ENCODE assay signal across 11 mouse cellular contexts in the genomic region with DNA sequence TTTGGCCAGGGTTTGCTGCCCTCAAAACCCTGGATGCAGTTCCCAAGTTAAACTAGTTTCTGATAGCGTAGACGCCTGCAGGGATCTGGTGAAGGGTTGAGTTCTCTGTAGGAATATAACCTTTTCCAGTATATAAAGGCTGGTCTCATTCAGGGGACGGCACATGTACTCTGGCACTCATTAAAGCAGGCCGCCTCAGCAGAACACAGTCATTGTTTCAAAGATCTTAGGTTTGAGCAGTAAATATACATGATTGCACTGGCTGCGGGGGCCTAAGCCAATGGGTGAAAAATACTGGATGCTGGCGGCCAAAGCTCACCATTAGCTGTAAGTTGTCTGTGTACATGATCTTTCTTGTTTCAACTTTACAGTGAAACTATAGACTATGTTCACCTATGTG.
DNase-seq lines count a peak whose midpoint lies in the region; ATAC-seq and TF ChIP-seq lines count a peak whose summit lies in the region.
"Had no signal": no experiment of that assay in that cellular context is flagged by ENCODE, and none has a peak within 500 bp of the region (broad histone marks: within the 10 kb centered on the region; RNA-seq: fewer than 3 reads in every experiment).

No protein-coding gene starts in this region.

- no peaks in the 10 kb centered on the region for H3K27me3 ChIP-seq in kidney, adult 2 months (replicated peaks; ENCODE audit: control insufficient read depth, insufficient read depth, low read length)
- no peaks in the 10 kb centered on the region for H3K27me3 ChIP-seq in forebrain, embryonic 13.5 days
- no peaks in the 10 kb centered on the region for H3K27me3 ChIP-seq in intestine, embryonic 15.5 days (replicated peaks)
- no peaks in the 10 kb centered on the region for H3K27me3 ChIP-seq in midbrain, embryonic 16.5 days (ENCODE audit: control insufficient read depth, insufficient read depth, low read depth, low read length)
- H3K27me3 ChIP-seq: embryonic facial prominence, embryonic 12.5 days had no signal

- DNase-seq in kidney, adult 2 months, result no peak
- DNase-seq in kidney, postnatal 10 days, result no peak
- DNase-seq in frontal cortex, postnatal 14 days (ENCODE audit: low spot score in 2 of 2), result no peak
- DNase-seq in MN1 (ENCODE audit: low spot score), result no peak
- DNase-seq: lung, postnatal 4 days; thymus, postnatal 36 days had no signal

- no peak for TF ChIP-seq POLR2A in kidney, adult 2 months (IDR thresholded peaks at IDR 0.05; ENCODE audit: low read depth, low read length)

- no peaks in the 10 kb centered on the region for H3K9me3 ChIP-seq in forebrain, embryonic 13.5 days (replicated peaks)
- H3K9me3 ChIP-seq in intestine, embryonic 15.5 days, result no peaks in the 10 kb centered on the region
- no peaks in the 10 kb centered on the region for H3K9me3 ChIP-seq in midbrain, embryonic 16.5 days (replicated peaks; ENCODE audit: control insufficient read depth, low read length, poor library complexity, severe bottlenecking)
- H3K9me3 ChIP-seq: embryonic facial prominence, embryonic 12.5 days had no signal

- H3K36me3 ChIP-seq in kidney, adult 2 months (ENCODE audit: control insufficient read depth, insufficient read depth, low read length), result no peaks in the 10 kb centered on the region; the same call in 1 of the 2 replicates
- no peaks in the 10 kb centered on the region for H3K36me3 ChIP-seq in forebrain, embryonic 13.5 days (ENCODE audit: poor library complexity, severe bottlenecking)
- no peaks in the 10 kb centered on the region for H3K36me3 ChIP-seq in intestine, embryonic 15.5 days
- H3K36me3 ChIP-seq in midbrain, embryonic 16.5 days (ENCODE audit: control insufficient read depth, insufficient read depth, low read length), result no peaks in the 10 kb centered on the region
- H3K36me3 ChIP-seq: embryonic facial prominence, embryonic 12.5 days had no signal

- H3K4me1 ChIP-seq in kidney, adult 2 months (ENCODE audit: control insufficient read depth, insufficient read depth, low read length), result peaks cover 20% of the 10 kb centered on the region
- H3K4me1 ChIP-seq in forebrain, embryonic 13.5 days, result peaks cover 60% of the 10 kb centered on the region
- H3K4me1 ChIP-seq in intestine, embryonic 15.5 days (replicated peaks), result 0 out of 2 replicates have a peak, but pooled peaks cover 8% of the 10 kb centered on the region
- H3K4me1 ChIP-seq in midbrain, embryonic 16.5 days (ENCODE audit: control insufficient read depth, insufficient read depth, low read length), result peaks cover 10% of the 10 kb centered on the region

- H3K4me3 ChIP-seq in kidney, adult 2 months (ENCODE audit: insufficient read depth, low read depth, low read length), result no peak overlapping the region
- no peak overlapping the region for H3K4me3 ChIP-seq in forebrain, embryonic 13.5 days
- no peak overlapping the region for H3K4me3 ChIP-seq in intestine, embryonic 15.5 days (replicated peaks)
- H3K4me3 ChIP-seq in midbrain, embryonic 16.5 days (ENCODE audit: low read depth, low read length), result no peak overlapping the region
- H3K4me3 ChIP-seq: embryonic facial prominence, embryonic 12.5 days had no signal

- TF ChIP-seq CTCF in kidney, adult 2 months (conservative IDR thresholded peaks at IDR 0.05; ENCODE audit: insufficient read depth, insufficient read length, low read depth, low read length), result no peak

- peak; percentile 36 for ATAC-seq in forebrain, embryonic 13.5 days
- peak; percentile 56; the same call in 1 of the 2 replicates for ATAC-seq in intestine, embryonic 15.5 days
- ATAC-seq in midbrain, embryonic 16.5 days, result no peak
- ATAC-seq in inflammation-experienced regulatory T-cells, adult 6 months, result no peak

- peak overlapping the region; percentile 30; the same call in 1 of the 2 replicates for H3K9ac ChIP-seq in forebrain, embryonic 13.5 days
- H3K9ac ChIP-seq in intestine, embryonic 15.5 days, result no peak overlapping the region
- no peak overlapping the region for H3K9ac ChIP-seq in midbrain, embryonic 16.5 days (ENCODE audit: low read depth, low read length)
- H3K9ac ChIP-seq: embryonic facial prominence, embryonic 12.5 days had no signal

- 74% methylated on average over 6 of the region's 6 CpGs for WGBS in kidney, adult 2 months
- WGBS in forebrain, embryonic 13.5 days, result 39% methylated on average over 6 of the region's 6 CpGs
- WGBS in intestine, embryonic 15.5 days, result 80% methylated on average over 6 of the region's 6 CpGs
- WGBS in midbrain, embryonic 16.5 days, result 71% methylated on average over 6 of the region's 6 CpGs

- H3K4me2 ChIP-seq in forebrain, embryonic 13.5 days, result 0 out of 2 replicates have a peak overlapping the region, but pooled peaks have one; percentile 22
- no peak overlapping the region for H3K4me2 ChIP-seq in intestine, embryonic 15.5 days (replicated peaks)
- H3K4me2 ChIP-seq in midbrain, embryonic 16.5 days (ENCODE audit: low read length), result no peak overlapping the region
- H3K4me2 ChIP-seq: embryonic facial prominence, embryonic 12.5 days had no signal

- peak overlapping the region; percentile 25 for H3K27ac ChIP-seq in kidney, adult 2 months (ENCODE audit: insufficient read depth, low read depth, low read length)
- H3K27ac ChIP-seq in forebrain, embryonic 13.5 days, result peak overlapping the region; percentile 92
- no peak overlapping the region for H3K27ac ChIP-seq in intestine, embryonic 15.5 days
- peak overlapping the region; percentile 61 for H3K27ac ChIP-seq in midbrain, embryonic 16.5 days (ENCODE audit: low read length)
- H3K27ac ChIP-seq: embryonic facial prominence, embryonic 12.5 days had no signal

Comparison
In these comparisons a context has a peak if more than half of its experiments do, and no peak if none do; other contexts are left out.
1. ATAC-seq: peak in forebrain, embryonic 13.5 days (single experiment) and intestine, embryonic 15.5 days (single experiment); none in midbrain, embryonic 16.5 days (single experiment) and inflammation-experienced regulatory T-cells, adult 6 months (single experiment).